Mouse (Mus musculus): ENCODE measurements around the gene Cops6. TPM values are rescaled to one million over a fixed set of nuclear protein-coding genes. Genes with fewer than 3 reads are reported as not detected.

Gene Cops6
- total RNA-seq, 2 experiments from 2014 or later: 92.5 to 95.9 TPM

DNA sequence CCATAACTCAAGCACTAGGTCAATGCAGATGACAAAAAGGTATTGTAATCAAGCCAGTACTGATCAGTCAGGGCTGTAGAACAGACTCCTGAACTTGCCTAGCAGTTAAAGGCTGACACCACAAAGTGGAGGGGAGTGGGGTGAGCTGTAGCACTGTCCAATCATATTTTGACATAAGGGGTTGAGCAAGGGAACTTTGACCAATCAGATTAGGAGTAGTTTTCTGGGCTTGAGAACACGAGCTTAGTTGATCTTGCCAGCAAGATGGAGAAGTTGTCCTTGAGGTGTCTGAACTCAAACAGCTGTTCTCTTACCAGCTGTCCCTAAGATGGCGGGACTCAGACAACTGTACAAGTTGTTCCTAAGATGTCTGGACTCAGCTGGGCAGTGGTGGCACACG is 12.3 kb downstream of the Cops6 start:
- no peak for DNase-seq
- intact Hi-C loops (cut with DNase I): no loop called here

DNA sequence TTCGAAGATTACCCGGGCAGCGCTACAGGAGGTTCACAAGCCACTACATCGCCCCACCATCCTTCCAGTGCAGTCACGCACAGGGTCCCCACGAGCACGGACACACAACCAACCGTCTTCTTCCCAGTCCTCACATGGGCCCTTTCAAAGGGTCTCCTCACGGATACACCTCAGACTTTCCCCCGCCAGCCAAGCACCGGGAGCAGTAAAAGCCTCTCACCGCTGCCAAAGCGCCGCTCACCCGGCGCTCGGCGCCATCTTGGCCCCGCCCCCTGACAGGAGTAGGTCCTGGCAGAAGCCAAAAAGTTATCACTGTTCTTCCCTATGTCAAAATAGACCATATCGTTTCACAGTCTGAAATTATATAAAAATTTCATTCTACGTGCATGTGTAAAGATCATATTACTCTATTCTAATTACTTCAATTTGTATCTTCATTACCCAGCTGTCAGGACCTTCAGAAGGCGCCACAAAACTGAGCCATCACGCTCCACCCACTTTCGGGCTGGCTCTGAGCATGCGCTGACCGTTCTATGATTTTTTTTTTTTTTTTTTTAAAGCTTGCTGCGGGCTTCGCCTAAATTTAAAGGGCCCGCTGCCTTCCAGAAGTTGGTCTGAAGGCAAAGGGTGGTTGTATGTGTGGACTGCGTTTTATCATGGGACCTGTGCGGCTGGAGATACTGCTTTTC is 26.2 kb downstream of the Cops6 start, which contains the start of the genes Taf6 and Cnpy4:
TSS of gene Taf6 (minus strand) at position 502 of the 689 bp plus-strand sequence.
TSS of gene Cnpy4 (plus strand) at position 536 of the 689 bp plus-strand sequence.
- intact Hi-C loops (cut with DNase I): no loop called here
- peak; percentile 73 to 74 for DNase-seq

DNA sequence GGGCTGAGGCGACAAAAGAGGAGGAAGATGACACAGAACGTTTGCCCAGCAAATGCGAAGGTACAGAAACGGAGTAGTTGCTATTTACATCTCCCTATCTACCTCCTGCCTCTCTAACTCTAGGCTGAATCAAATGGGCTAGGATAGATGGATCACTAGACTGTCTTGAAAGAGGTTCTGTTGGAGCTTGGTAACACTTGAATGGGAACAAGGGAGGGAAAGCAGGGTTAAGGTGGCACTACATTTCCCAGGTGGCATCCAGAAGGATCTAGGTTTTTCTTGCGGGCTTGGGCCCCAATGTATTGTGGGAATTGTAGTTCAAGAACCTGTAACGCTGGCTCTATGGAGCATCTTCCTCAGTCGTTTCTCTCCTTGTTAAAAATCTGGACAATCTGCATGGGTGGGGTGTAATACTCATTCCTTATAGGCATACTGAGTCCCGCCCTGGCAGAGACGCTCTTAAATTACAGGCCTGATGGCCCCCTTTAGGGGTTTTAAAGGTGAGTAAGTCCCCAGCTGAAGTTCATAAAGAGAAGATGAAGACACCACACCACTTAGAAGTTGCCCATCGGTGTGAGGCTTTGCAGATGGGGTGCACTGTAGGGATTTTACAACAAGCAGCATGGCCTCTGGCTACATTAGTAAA is 26.9 kb downstream of the Cops6 start:
- peak in 1 of 2 experiments; percentile 50 for DNase-seq
- intact Hi-C loops (cut with DNase I): no loop called here

DNA sequence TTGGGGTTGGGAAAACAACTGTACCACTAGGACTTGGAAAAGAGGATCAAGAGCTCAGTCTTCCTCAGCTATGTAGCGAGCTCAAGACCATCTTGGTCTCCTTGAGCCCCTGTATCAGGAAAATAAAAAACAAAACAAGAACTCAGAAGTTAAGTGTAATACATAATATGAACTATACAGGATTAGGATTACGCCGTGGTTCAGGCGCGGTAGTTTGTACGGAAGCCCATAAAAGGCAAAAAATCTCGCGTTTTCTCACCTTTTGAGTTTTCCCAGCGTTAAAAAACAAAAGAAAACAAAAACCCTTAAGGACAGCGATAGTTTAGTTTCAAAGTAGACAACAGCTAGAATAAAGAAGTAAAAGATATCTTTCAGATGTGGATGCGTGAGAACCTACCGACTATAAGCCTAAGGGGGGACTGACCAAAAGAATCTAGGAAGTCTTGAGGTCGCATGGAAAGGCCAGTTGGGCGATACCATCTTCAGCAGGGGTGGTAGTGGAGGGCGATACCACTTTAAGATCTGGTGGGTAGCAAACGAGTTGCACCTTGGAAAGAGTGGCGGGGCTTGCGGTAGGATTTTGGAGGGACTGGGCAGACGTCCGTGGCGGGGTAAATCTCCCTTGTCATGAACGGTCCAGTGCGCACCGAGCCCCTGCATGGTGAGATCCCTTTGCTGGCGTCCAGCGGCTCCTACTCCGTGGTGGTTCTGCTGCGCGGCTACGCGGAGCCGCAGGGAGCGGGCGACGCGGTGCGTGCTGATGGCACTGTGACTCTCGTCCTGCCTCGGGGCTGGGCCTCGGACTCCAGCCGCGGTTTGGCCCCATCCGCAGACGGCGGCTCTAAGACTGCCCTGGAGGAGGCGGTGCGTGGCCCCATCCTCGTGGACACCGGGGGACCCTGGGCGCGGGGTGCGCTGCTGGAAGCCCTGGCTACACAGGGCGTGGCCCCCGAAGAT is 33.2 kb downstream of the Cops6 start, which contains the start of gene Mblac1:
TSS of gene Mblac1 (plus strand) at position 544 of the 957 bp plus-strand sequence.
- peak; percentile 72 to 79 for DNase-seq
- intact Hi-C loops (cut with DNase I): no loop called here

DNA sequence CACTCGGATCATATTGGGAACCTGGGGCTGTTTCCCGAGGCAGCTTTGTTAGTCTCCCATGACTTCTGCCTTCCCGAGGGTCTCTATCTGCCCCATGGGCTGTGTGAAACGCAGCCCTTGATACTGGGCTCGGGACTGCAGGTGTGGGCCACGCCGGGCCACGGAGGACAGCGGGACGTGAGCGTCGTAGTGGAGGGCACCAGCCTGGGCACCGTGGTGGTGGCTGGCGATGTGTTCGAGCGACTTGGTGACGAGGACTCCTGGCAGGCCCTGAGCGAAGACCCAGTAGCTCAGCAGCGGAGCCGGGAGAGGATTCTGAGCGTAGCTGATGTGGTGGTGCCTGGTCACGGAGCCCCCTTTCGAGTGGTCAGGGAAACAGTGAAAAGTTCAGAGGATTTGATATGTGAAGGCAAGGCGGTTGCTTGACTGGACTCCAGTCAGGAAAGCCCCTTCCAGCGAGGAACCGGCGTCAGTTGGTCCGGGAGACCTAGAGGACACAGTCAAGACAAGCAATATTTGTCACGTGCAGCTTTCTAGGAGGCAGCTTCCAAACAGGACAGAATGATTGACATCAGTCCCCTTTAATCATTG is 34.0 kb downstream of the Cops6 start:
- DNase-seq: no peak
- intact Hi-C loops (cut with DNase I): no loop called here

DNA sequence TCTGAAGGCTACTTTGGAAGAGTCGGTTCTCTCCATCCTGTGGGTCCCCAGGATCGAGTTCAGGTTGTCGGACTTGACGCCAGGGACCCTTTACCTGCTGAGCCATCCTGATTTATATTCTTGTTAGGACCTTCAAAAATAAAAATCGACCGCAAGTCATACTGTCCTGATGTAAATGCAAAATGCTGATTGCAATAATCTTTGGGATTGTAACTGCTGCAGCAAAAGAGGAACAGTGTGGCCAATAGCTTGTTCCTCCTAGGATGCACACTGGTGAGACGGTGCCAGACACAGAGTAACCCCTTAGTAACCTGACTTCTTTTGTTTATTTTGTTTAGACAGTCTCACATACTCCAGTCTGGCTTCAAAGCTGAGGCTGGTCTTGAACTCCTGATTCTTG is 34.6 kb downstream of the Cops6 start:
- intact Hi-C loops (cut with DNase I): no loop called here
- DNase-seq: no peak

DNA sequence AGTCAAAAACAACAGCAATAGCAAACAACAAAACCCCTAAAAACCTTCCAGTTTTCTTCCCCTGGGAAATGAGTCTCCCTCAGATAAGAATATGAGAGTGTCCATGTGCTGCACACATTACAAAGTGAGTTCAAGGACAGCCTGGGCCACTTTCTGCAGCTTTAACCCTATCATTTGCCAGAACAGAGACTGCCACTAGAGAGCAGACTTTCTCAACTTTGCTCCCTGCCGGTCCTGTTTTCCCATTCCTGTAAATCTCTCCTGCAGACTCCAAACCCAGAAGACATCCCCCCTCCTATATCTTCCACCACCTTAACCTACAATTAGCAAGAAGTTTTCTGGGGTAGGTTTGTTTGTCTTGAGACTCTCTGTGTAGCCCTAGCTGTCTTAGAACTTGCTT is 38.7 kb downstream of the Cops6 start:
- intact Hi-C loops (cut with DNase I): no loop called here
- DNase-seq: no peak

DNA sequence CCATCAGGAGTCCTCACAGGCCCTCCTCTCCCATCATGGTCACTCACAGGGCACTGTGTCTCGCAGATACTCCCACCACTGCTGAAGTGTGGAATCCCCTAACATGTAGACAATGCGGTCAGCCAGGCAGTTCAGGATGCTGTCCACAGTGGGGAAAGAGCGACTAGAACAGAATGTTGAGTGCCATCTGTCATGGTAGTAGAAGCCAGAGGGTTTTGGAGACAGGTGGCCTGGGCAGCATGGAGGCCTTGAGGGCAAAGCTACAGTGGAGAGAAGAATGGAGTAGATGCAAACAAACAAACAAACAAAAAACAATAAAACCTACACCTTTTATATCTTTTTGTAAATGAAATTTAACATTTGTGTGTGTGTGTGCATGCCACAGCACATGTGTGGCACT is 41.2 kb downstream of the Cops6 start:
- DNase-seq: no peak
- intact Hi-C loops (cut with DNase I): no loop called here

DNA sequence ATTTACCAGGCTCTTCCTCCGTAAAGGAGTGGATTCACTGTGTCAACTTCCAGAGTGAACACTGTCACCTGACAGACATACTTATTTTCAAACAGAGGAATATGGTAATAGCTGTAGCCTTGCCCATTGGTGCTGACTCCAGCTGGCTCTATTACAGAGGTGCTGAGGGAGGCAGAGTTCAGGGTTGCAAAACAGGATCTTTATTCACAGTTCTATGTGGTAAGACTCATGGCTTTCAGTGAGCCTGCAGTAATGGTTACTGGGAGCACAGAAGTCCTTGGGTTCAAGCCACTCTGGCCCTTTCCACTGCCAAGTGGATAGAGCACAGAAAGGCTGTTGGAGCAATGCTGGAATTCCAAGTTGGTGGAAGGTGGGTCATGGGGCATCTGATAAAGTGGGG is 46.4 kb downstream of the Cops6 start:
- intact Hi-C loops (cut with DNase I): no loop called here
- DNase-seq: no peak

DNA sequence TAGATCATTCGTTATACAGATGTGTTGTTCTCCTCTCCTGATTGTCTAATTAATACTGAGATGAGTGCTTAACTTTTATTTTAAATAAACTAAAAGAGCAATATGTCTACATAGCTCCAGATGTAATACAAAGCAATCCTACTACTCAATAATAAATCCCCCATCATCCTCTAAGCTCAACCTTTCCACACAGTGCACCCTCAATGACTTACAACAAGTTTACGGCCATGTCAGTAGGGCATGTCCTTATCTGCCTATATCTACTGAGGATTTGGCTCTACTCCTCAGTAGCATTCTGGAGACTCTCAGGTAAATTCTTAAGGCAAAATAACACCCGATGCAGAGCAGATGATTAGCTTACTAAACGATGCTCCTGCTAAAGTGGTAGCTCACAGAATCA is 47.0 kb downstream of the Cops6 start:
- DNase-seq: no peak
- intact Hi-C loops (cut with DNase I): no loop called here

Small RNAs within 50 kb of the gene (microRNA-seq; reads per million reads assigned to microRNA genes)
- 748 to 1,474 reads per million in 2 experiments for gene Mir106b
- 271 to 336 reads per million in 2 experiments for gene Mir25
- 1,905 to 2,022 reads per million in 2 experiments for gene Mir93

Other genes with a start within 250 kb of the Cops6 start
- under 1 TPM in 1 of 2 experiments, not detected in 1; 0.07 TPM for gene Cyp3a13, start 239.5 kb upstream of the Cops6 start, total RNA-seq (2021)
- under 1 TPM; 0.59 to 0.99 TPM for gene Gjc3, start 198.0 kb upstream of the Cops6 start, total RNA-seq (2021)
- gene Azgp1, start 179.6 kb upstream of the Cops6 start, total RNA-seq (2021): under 1 TPM in 1 of 2 experiments, not detected in 1; 0.46 TPM
- not detected for gene Smok3a, start 139.8 kb upstream of the Cops6 start, total RNA-seq (2021)
- gene Smok3b, start 139.6 kb upstream of the Cops6 start, total RNA-seq (2021): not detected
- gene Smok3c, start 107.9 kb upstream of the Cops6 start, total RNA-seq (2021): not detected
- gene Zkscan1, start 76.0 kb upstream of the Cops6 start, total RNA-seq (2021): 10 to 100 TPM in 1 of 2 experiments, 1 to 10 TPM in 1; 7.0 to 10.2 TPM
- 10 to 100 TPM; 10.1 to 12.8 TPM for gene Zscan21, start 44.2 kb upstream of the Cops6 start, total RNA-seq (2021)
- 1 to 10 TPM; 2.5 to 5.4 TPM for gene Zfp113, start 5.3 kb upstream of the Cops6 start, total RNA-seq (2021)
- 1 to 10 TPM; 6.9 to 8.3 TPM for gene Ap4m1, start 10.9 kb downstream of the Cops6 start, total RNA-seq (2021)
- 1 to 10 TPM; 7.6 to 8.7 TPM for gene Mcm7, start 11.4 kb downstream of the Cops6 start, total RNA-seq (2021)
- gene Taf6, start 26.4 kb downstream of the Cops6 start, total RNA-seq (2021): 10 to 100 TPM; 27.2 to 29.1 TPM
- 1 to 10 TPM; 3.7 to 3.8 TPM for gene Cnpy4, start 26.4 kb downstream of the Cops6 start, total RNA-seq (2021)
- 1 to 10 TPM; 1.4 to 1.6 TPM for gene Mblac1, start 33.2 kb downstream of the Cops6 start, total RNA-seq (2021)
- gene Nxpe5, start 64.8 kb downstream of the Cops6 start, total RNA-seq (2021): under 1 TPM; 0.10 to 0.35 TPM
- gene Lamtor4, start 94.4 kb downstream of the Cops6 start, total RNA-seq (2021): 10 to 100 TPM; 45.2 to 49.9 TPM
- gene BC037034, start 103.0 kb downstream of the Cops6 start, total RNA-seq (2021): 1 to 10 TPM; 2.2 to 3.3 TPM
- under 1 TPM; 0.12 to 0.18 TPM for gene Gal3st4, start 111.8 kb downstream of the Cops6 start, total RNA-seq (2021)
- not detected for gene Gm43720, start 118.9 kb downstream of the Cops6 start, total RNA-seq (2021)
- gene Gpc2, start 118.9 kb downstream of the Cops6 start, total RNA-seq (2021): not detected
- not detected for gene Stag3, start 119.2 kb downstream of the Cops6 start, total RNA-seq (2021)
- gene Pvrig, start 180.9 kb downstream of the Cops6 start, total RNA-seq (2021): not detected

Data from gastrocnemius, postnatal 36 days (tissue).